Mouse (Mus musculus) liver, adult 2 months (tissue): ENCODE measurements around the gene Tdg.

Source experiments
- CTCF ChIP-seq: fragments of 200-500 bp; IDR thresholded peaks from 2 replicates; pipeline ENCODE4 v1.5.1; 2011; ENCODE audit warnings: low read depth, low read length, control low read depth
- POLR2A ChIP-seq: fragments of 200-500 bp; IDR thresholded peaks from 2 replicates; pipeline ENCODE4 v1.6.1; 2011; ENCODE audit warnings: low read length, control low read depth; ENCODE audit not compliant: insufficient read depth; ENCODE audit errors: extremely low read depth

DNA sequence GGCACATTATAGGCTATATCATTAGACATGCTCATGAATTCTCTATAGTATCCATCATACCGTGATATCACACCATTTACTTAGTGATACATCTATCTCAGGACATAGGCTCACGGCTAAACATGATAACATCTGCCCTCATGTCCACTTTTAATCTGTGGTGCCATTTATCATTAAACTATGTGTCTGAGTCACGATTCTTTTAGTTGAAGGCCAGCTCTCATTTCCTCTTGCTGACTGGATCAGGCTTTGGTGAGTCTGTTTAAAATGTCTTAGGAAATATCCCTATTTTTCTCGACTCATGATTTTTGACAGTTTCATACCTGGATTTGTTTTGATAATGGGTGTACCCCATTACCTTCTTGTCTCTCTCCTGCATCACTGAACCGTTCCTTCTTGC is 66.3 kb downstream of the Tdg start, which contains the start of gene Hcfc2:
- no peak for TF ChIP-seq POLR2A
- TF ChIP-seq CTCF = no peak
